Mouse (Mus musculus): ENCODE results near the gene Cldn6. TPM values are rescaled to one million over a fixed set of nuclear protein-coding genes. Genes with fewer than 3 reads are reported as not detected.

Cldn6 gene
- polyA plus RNA-seq (2015; fragmentation: Nextera tagmentation; extraction: Ambion mirVana) = 0.11 TPM in 1 of 2 replicates, not detected in the other

GRCm38 (mm10) chr17:23679127-23679835, at the start of gene Cldn6:
TSS of gene Cldn6 (plus strand) at chr17:23679249.

GRCm38 (mm10) chr17:23644613-23645495, 34.2 kb upstream of the Cldn6 start, which contains the start of gene Mmp25:
TSS of gene Mmp25 (minus strand) at chr17:23645277.

GRCm38 (mm10) chr17:23660117-23660875, 18.8 kb upstream of the Cldn6 start, which contains the start of gene Bicdl2:
TSS of gene Bicdl2 (plus strand) at chr17:23660506.

GRCm38 (mm10) chr17:23673424-23674073, 5.5 kb upstream of the Cldn6 start, which contains the start of the genes Hcfc1r1 and Thoc6:
TSS of gene Hcfc1r1 (plus strand) at chr17:23673596.
TSS of gene Thoc6 (minus strand) at chr17:23673882.

GRCm38 (mm10) chr17:23677236-23677679, 1.8 kb upstream of the Cldn6 start, which contains the start of gene Tnfrsf12a:
TSS of gene Tnfrsf12a (minus strand) at chr17:23677468.

GRCm38 (mm10) chr17:23683856-23684672, 5.0 kb downstream of the Cldn6 start, which contains the start of gene Cldn9:
TSS of gene Cldn9 (minus strand) at chr17:23684026.

GRCm38 (mm10) chr17:23722376-23723125, 43.5 kb downstream of the Cldn6 start, which contains the start of gene 1520401A03Rik:
TSS of gene 1520401A03Rik (minus strand) at chr17:23722783.

GRCm38 (mm10) chr17:23725999-23726757, 47.1 kb downstream of the Cldn6 start, which contains the start of gene Pkmyt1:
TSS of gene Pkmyt1 (plus strand) at chr17:23726336.

Other genes starting within 250 kb of the Cldn6 start
- not detected in 2 replicates for gene Vmn2r117, start 199.6 kb upstream of the Cldn6 start, polyA plus RNA-seq (2015; fragmentation: Nextera tagmentation; extraction: Ambion mirVana)
- 6.9 and 8.1 TPM in 2 replicates for gene Zfp213, start 115.0 kb upstream of the Cldn6 start, polyA plus RNA-seq (2015; fragmentation: Nextera tagmentation; extraction: Ambion mirVana)
- 1.9 and 2.2 TPM in 2 replicates for gene Zfp13, start 79.8 kb upstream of the Cldn6 start, polyA plus RNA-seq (2015; fragmentation: Nextera tagmentation; extraction: Ambion mirVana)
- not detected in 2 replicates for gene Zscan10, start 78.4 kb upstream of the Cldn6 start, polyA plus RNA-seq (2015; fragmentation: Nextera tagmentation; extraction: Ambion mirVana)
- 3.0 and 4.4 TPM in 2 replicates for gene Mmp25, start 34.0 kb upstream of the Cldn6 start, polyA plus RNA-seq (2015; fragmentation: Nextera tagmentation; extraction: Ambion mirVana)
- 0.11 and 0.35 TPM in 2 replicates for gene Bicdl2, start 18.7 kb upstream of the Cldn6 start, polyA plus RNA-seq (2015; fragmentation: Nextera tagmentation; extraction: Ambion mirVana)
- gene Hcfc1r1, start 5.7 kb upstream of the Cldn6 start, polyA plus RNA-seq (2015; fragmentation: Nextera tagmentation; extraction: Ambion mirVana) = 43.1 and 43.5 TPM in 2 replicates
- 21.1 and 22.3 TPM in 2 replicates for gene Thoc6, start 5.4 kb upstream of the Cldn6 start, polyA plus RNA-seq (2015; fragmentation: Nextera tagmentation; extraction: Ambion mirVana)
- 3.4 and 4.0 TPM in 2 replicates for gene Tnfrsf12a, start 1.8 kb upstream of the Cldn6 start, polyA plus RNA-seq (2015; fragmentation: Nextera tagmentation; extraction: Ambion mirVana)
- gene Cldn9, start 4.8 kb downstream of the Cldn6 start, polyA plus RNA-seq (2015; fragmentation: Nextera tagmentation; extraction: Ambion mirVana) = 0.08 TPM in 2 replicates
- 0.11 TPM in 1 of 2 replicates, not detected in the other for gene 1520401A03Rik, start 43.5 kb downstream of the Cldn6 start, polyA plus RNA-seq (2015; fragmentation: Nextera tagmentation; extraction: Ambion mirVana)
- 37.2 and 39.2 TPM in 2 replicates for gene Pkmyt1, start 47.1 kb downstream of the Cldn6 start, polyA plus RNA-seq (2015; fragmentation: Nextera tagmentation; extraction: Ambion mirVana)
- 10.5 and 12.2 TPM in 2 replicates for gene Paqr4, start 61.6 kb downstream of the Cldn6 start, polyA plus RNA-seq (2015; fragmentation: Nextera tagmentation; extraction: Ambion mirVana)
- gene Kremen2, start 66.6 kb downstream of the Cldn6 start, polyA plus RNA-seq (2015; fragmentation: Nextera tagmentation; extraction: Ambion mirVana) = not detected in 2 replicates
- gene Flywch1, start 92.4 kb downstream of the Cldn6 start, polyA plus RNA-seq (2015; fragmentation: Nextera tagmentation; extraction: Ambion mirVana) = 19.2 and 22.6 TPM in 2 replicates
- 3.5 and 6.6 TPM in 2 replicates for gene Flywch2, start 106.8 kb downstream of the Cldn6 start, polyA plus RNA-seq (2015; fragmentation: Nextera tagmentation; extraction: Ambion mirVana)
- 290 and 303 TPM in 2 replicates for gene Srrm2, start 111.3 kb downstream of the Cldn6 start, polyA plus RNA-seq (2015; fragmentation: Nextera tagmentation; extraction: Ambion mirVana)
- gene Elob, start 149.9 kb downstream of the Cldn6 start, polyA plus RNA-seq (2015; fragmentation: Nextera tagmentation; extraction: Ambion mirVana) = 632 and 659 TPM in 2 replicates
- gene Prss33, start 156.8 kb downstream of the Cldn6 start, polyA plus RNA-seq (2015; fragmentation: Nextera tagmentation; extraction: Ambion mirVana) = not detected in 2 replicates
- not detected in 2 replicates for gene Prss32, start 164.6 kb downstream of the Cldn6 start, polyA plus RNA-seq (2015; fragmentation: Nextera tagmentation; extraction: Ambion mirVana)
- gene Prss41, start 164.9 kb downstream of the Cldn6 start, polyA plus RNA-seq (2015; fragmentation: Nextera tagmentation; extraction: Ambion mirVana) = not detected in 2 replicates
- not detected in 2 replicates for gene Prss21, start 188.8 kb downstream of the Cldn6 start, polyA plus RNA-seq (2015; fragmentation: Nextera tagmentation; extraction: Ambion mirVana)
- not detected in 2 replicates for gene Dcpp1, start 201.6 kb downstream of the Cldn6 start, polyA plus RNA-seq (2015; fragmentation: Nextera tagmentation; extraction: Ambion mirVana)
- gene Dcpp2, start 201.6 kb downstream of the Cldn6 start, polyA plus RNA-seq (2015; fragmentation: Nextera tagmentation; extraction: Ambion mirVana) = not detected in 2 replicates
- gene Dcpp3, start 238.2 kb downstream of the Cldn6 start, polyA plus RNA-seq (2015; fragmentation: Nextera tagmentation; extraction: Ambion mirVana) = not detected in 2 replicates